Mouse (Mus musculus) kidney, adult 2 months (tissue): ENCODE results near the gene Aspscr1. TPM values are rescaled to one million over a fixed set of nuclear protein-coding genes. Genes with fewer than 3 reads are reported as not detected.
A peak's percentile ranks its signal among the peaks of the same experiment; 100 is the strongest.

Experiments
- DNase-seq: peaks from one replicate; pipeline ENCODE4 v3.0.0; 2021
- H3K27ac ChIP-seq: fragments of 200-500 bp; 2 replicates; pipeline ENCODE4 v1.5.1; 2012; ENCODE audit warnings: low read depth, low read length, control low read depth, inconsistent platforms; ENCODE audit not compliant: insufficient read depth
- H3K27me3 ChIP-seq: fragments of 200-500 bp; replicated peaks from 2 replicates; pipeline ENCODE4 v1.6.1; 2012; ENCODE audit warnings: mild to moderate bottlenecking, moderate library complexity, low read length, inconsistent platforms; ENCODE audit not compliant: control insufficient read depth, insufficient read depth
- H3K36me3 ChIP-seq: fragments of 200-500 bp; 2 replicates; pipeline ENCODE4 v1.6.1; 2012; ENCODE audit warnings: mild to moderate bottlenecking, moderate library complexity, low read length, inconsistent platforms; ENCODE audit not compliant: control insufficient read depth, insufficient read depth
- H3K4me1 ChIP-seq: fragments of 200-500 bp; 2 replicates; pipeline ENCODE4 v1.6.1; 2011; ENCODE audit warnings: low read length; ENCODE audit not compliant: control insufficient read depth, insufficient read depth
- H3K4me3 ChIP-seq: fragments of 200-500 bp; 2 replicates; pipeline ENCODE4 v1.5.1; 2011; ENCODE audit warnings: mild to moderate bottlenecking, low read depth, low read length, control low read depth; ENCODE audit not compliant: insufficient read depth
- CTCF ChIP-seq: fragments of 200-500 bp; conservative IDR thresholded peaks from 2 replicates; pipeline ENCODE4 v1.5.1; 2011; ENCODE audit warnings: low read depth, mild to moderate bottlenecking, control low read depth, low read length, moderate library complexity, mixed read lengths; ENCODE audit not compliant: insufficient read depth, insufficient read length
- POLR2A ChIP-seq: fragments of 200-500 bp; IDR thresholded peaks from one replicate; pipeline ENCODE4 v1.6.1; 2011; ENCODE audit warnings: low read depth, low read length, control low read depth
- WGBS: fragments of 180-500 bp; shearing (Covaris S2); methylation state at CpG from one replicate; pipeline ENCODE4 v1.1.7; 2018; 5-methylcytosine and 5-hydroxymethylcytosine counted together
- polyA plus RNA-seq: library from polyadenylated mRNA; depleted of rRNA; stranded (reverse); fragments of >200 nt; gene quantifications from 2 replicates; pipeline ENCODE4 v1.2.3, GENCODE M21; 2012

The Aspscr1 gene
- polyA plus RNA-seq, 1 experiment = 105 TPM

- Histone ChIP-seq H3K27me3 (no peaks in the 10 kb centered on the region), H3K4me3 (peak within 1 kb of the TSS; percentile 51), H3K27ac (no peak within 1 kb of the TSS), H3K4me1 (peaks cover 3% of the 10 kb centered on the region; the same call in 1 of the 2 replicates), H3K36me3 (no peaks in the 10 kb centered on the region)
- WGBS = under 1% methylated on average over 15 of the region's 15 CpGs
- TF ChIP-seq POLR2A (no peak), CTCF (no peak)
- DNase-seq = peak; percentile 97
Observed at GRCm38 (mm10) chr11:120643601-120643987, 29.2 kb upstream of the Aspscr1 start, which contains the start of gene Pycr1. Gene Pycr1, minus strand, starts transcription at chr11:120643769.

- DNase-seq = no peak
- no peaks in the 10 kb centered on the region for H3K36me3 ChIP-seq
- no peak overlapping the region for H3K4me3 ChIP-seq
- H3K27me3 ChIP-seq = no peaks in the 10 kb centered on the region
- no peak overlapping the region for H3K27ac ChIP-seq
- 90% methylated on average over 35 of the region's 35 CpGs for WGBS
- no peak for TF ChIP-seq POLR2A
- no peak for TF ChIP-seq CTCF
- H3K4me1 ChIP-seq = peaks cover 3% of the 10 kb centered on the region; the same call in 1 of the 2 replicates
Observed at GRCm38 (mm10) chr11:120647047-120647830, 25.5 kb upstream of the Aspscr1 start.

DNA sequence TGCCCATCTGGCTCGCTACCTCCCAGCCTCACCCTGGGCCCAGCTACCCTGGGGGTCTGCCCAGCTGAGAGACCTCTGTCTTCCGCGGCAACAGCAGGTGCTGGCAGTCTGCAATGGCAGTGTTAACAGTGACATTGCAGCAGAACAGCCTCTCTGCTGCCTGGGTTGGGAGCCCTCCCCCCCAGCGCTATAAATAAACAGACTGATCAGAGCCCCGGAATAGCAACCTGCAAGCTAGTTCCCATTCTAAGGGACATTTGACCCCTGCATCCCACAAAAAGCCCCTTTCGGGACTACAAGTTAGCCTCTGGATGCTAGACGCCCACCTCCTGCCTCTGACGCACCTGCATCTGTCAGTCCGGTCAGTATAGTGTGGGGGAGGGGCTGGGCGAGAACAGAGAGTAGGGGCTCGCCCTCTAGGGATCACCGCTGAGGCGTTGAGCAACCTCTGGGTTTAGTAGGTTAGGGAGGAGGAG lies 24.7 kb upstream of the Aspscr1 start, which contains the start of gene Myadml2:
Gene Myadml2 (minus strand): TSS at position 158 of the 476 bp plus-strand sequence.
- Histone ChIP-seq H3K27me3 (no peaks in the 10 kb centered on the region), H3K4me1 (peaks cover 2% of the 10 kb centered on the region; the same call in 1 of the 2 replicates), H3K36me3 (no peaks in the 10 kb centered on the region), H3K4me3 (no peak within 1 kb of the TSS), H3K27ac (no peak within 1 kb of the TSS)
- 13% methylated on average over 13 of the region's 13 CpGs for WGBS
- no peak for TF ChIP-seq CTCF
- TF ChIP-seq POLR2A = no peak
- no peak for DNase-seq

DNA sequence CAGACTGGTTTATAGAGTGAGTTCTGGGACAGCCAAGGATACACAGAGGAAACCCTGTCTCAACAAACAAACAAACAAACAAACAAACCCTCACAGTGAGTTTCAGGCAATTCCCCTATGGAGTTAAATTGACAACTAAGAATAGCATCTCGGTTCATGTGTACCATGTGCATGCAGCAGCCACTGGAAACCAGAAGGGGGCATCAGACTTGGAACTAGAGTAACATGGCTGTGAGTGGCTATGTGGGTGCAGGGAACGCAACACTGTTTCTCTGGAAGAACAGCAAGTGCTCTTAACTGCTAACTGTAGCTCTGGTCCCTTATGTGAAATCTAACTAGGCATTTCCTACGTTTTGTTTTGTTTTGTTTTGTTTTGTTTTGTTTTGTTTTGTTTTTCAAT lies 20.9 kb upstream of the Aspscr1 start:
- TF ChIP-seq CTCF (peak; percentile 47), POLR2A (no peak)
- Histone ChIP-seq H3K27ac (no peak overlapping the region), H3K27me3 (no peaks in the 10 kb centered on the region), H3K4me3 (no peak overlapping the region), H3K36me3 (no peaks in the 10 kb centered on the region), H3K4me1 (peaks cover 2% of the 10 kb centered on the region; the same call in 1 of the 2 replicates)
- DNase-seq = no peak
- WGBS = 76% methylated on average over 3 of the region's 3 CpGs

DNA sequence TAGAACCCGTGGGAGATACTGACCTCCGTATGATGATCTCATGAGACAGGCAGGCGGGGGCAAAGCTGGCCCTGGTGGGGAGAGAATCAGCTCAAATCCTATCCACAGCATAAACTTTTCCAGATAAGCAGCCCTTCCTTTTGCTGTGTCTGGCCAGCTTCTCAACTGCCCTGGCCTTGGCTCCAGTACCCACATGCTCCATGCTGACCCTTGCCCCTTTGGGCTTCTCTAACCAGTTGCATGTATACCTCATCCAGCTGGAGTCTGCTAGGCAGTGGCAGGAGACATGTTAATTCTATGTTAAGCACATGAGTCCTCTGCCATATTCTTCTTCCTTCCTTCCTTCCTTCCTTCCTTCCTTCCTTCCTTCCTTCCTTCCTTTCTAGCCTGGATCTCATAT lies 18.0 kb upstream of the Aspscr1 start:
- Histone ChIP-seq H3K4me3 (no peak overlapping the region), H3K4me1 (peaks cover 10% of the 10 kb centered on the region; the same call in 1 of the 2 replicates), H3K36me3 (no peaks in the 10 kb centered on the region), H3K27ac (no peak overlapping the region), H3K27me3 (no peaks in the 10 kb centered on the region)
- TF ChIP-seq CTCF (no peak), POLR2A (no peak)
- WGBS = 78% methylated on average over 3 of the region's 3 CpGs
- DNase-seq = peak; percentile 59

DNA sequence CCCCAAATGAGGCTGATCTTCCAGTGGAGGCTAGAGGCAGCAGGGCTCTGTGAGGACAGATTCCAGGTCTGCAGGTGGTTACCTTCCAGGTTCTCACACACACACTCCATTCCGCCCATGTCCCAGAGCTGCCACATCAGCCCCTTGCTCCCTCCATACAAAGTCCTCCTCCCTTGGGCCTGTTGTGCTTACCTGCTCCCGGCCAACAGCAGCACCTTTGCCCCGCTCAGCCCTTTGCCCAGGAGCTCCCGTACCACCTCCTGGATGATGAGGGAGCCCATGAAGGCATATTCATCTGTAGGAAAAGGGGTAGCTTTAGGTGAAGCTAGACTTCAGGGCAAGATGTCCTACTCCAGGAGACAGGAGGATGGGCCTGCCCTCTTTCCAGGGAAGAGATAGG lies 15.5 kb upstream of the Aspscr1 start:
- TF ChIP-seq CTCF (no peak), POLR2A (no peak)
- Histone ChIP-seq H3K27me3 (no peaks in the 10 kb centered on the region), H3K36me3 (no peaks in the 10 kb centered on the region), H3K4me1 (peaks cover 10% of the 10 kb centered on the region; the same call in 1 of the 2 replicates), H3K4me3 (no peak overlapping the region), H3K27ac (no peak overlapping the region)
- 56% methylated on average over 4 of the region's 4 CpGs for WGBS
- DNase-seq = peak; percentile 83

DNA sequence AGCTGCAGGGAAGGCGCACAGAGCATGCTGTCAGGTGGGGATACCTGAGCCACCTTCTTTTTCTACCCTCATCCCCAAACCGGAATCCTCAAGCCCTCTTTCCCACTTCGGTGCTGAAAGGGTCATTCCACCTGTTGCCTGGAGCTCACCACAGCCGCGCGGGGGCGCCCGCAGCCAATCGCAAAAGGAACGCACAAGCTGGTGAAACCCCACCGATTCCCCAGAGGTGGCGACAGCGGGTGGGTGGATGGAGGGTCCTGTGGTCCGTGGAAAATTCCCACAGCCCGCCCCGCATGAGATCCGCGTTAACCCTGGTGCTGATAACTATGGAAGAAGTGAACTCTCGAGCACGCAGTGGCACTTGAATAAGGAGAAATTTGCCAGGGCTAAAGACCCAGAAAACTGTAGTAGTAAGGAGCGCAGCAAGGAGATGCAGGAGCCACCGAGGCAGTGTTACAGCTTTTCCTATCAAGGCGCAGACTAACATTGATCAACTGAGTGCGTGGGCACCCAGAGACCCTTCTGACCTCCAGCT lies 13.8 kb upstream of the Aspscr1 start:
- H3K27ac ChIP-seq = no peak overlapping the region
- H3K36me3 ChIP-seq = no peaks in the 10 kb centered on the region
- peak; percentile 90 for DNase-seq
- H3K27me3 ChIP-seq = no peaks in the 10 kb centered on the region
- TF ChIP-seq POLR2A (no peak), CTCF (peak; percentile 82)
- peak overlapping the region; percentile 61 for H3K4me3 ChIP-seq
- WGBS = 1% methylated on average over 24 of the region's 24 CpGs
- H3K4me1 ChIP-seq = peaks cover 10% of the 10 kb centered on the region; the same call in 1 of the 2 replicates
